Mouse (Mus musculus): ENCODE data around the gene Edar. TPM values are rescaled to one million over a fixed set of nuclear protein-coding genes. Genes with fewer than 3 reads are reported as not detected.

Edar gene
- polyA plus RNA-seq, 2 experiments: not detected

GRCm38 (mm10) chr10:58641631-58642030 lies 33.8 kb downstream of the Edar start:
- ATAC-seq (ENCODE audit: insufficient read depth) (no peak), DNase-seq (ENCODE audit: low read depth in 3 of 3, low spot score in 3 of 3) (no peak)
- no peak overlapping the region for H3K9ac ChIP-seq (replicated peaks)
- 66% methylated on average over 10 of the region's 10 CpGs for WGBS (ENCODE audit: insufficient replicate concordance)
- TF ChIP-seq EP300 (IDR thresholded peaks at IDR 0.05; ENCODE audit: low read depth): no peak
- TF ChIP-seq CTCF (IDR thresholded peaks at IDR 0.05; ENCODE audit: low read depth): no peak
- H3K27ac ChIP-seq: no peak overlapping the region
- H3K36me3 ChIP-seq (replicated peaks; ENCODE audit: control insufficient read depth, insufficient read depth, low read depth): no peaks in the 10 kb centered on the region
- no peaks in the 10 kb centered on the region for H3K4me1 ChIP-seq (replicated peaks; ENCODE audit: control insufficient read depth in 2 of 2, insufficient read depth in 2 of 2, low read length in 1 of 2)
- no peak overlapping the region for H3K4me3 ChIP-seq (ENCODE audit: insufficient read depth in 1 of 2, low read depth in 2 of 2, low read length in 2 of 2)
- no peak overlapping the region for H3K4me2 ChIP-seq (ENCODE audit: low read depth)
- no peaks in the 10 kb centered on the region for H3K9me3 ChIP-seq (ENCODE audit: control insufficient read depth, low read length)
- no peaks in the 10 kb centered on the region for H3K27me3 ChIP-seq (ENCODE audit: control insufficient read depth, insufficient read depth, low read length)

DNA sequence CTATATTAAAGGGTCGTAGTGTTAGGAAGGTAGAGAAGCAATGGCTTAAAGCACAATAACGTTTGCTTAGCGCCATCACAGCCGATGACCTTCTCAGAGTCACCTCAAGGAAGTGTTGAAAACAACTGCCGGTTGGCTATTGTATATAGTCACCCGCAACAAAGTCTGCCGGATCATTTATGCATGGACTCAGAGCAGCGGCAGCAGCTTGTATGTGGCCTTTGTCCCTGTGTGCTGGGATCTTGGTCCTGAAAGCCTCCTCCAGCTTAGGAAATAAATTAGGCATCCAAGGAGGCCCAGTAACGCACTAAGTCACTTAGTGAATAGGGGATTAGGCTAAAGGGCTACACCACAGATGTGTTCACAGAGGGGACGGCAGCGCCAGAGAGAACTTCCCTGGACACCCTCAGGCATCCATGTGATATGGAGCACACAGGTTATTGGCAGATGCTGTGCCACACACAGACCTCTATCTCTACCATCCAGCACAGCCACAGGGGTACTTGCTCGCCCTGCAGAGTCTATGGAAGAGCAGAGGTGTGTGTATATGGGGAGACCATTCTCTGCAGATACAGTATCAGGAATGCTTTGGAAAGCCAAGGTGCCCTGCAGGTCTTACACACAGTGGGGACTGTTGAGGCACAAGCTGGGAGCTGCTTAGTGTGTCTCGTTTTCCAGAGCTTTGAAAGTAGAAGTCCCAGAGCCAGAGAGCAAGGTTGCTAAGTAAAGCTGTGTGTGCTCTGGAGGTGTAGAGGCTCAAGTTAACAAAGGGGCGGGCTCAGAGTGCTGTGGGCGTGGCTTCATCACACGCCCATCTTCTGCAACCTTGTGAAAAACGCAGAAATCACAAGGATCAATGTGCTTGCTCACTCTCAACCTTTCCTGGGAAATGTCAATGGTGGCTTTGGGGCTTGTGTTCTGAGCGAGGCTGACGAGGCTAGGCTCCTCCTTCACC lies 34.7 kb downstream of the Edar start:
- no peak for DNase-seq (ENCODE audit: low read depth in 3 of 3, low spot score in 3 of 3)
- no peak overlapping the region for H3K4me2 ChIP-seq (ENCODE audit: low read depth)
- no peaks in the 10 kb centered on the region for H3K36me3 ChIP-seq (replicated peaks; ENCODE audit: control insufficient read depth, insufficient read depth, low read depth)
- H3K27me3 ChIP-seq (ENCODE audit: control insufficient read depth, insufficient read depth, low read length): no peaks in the 10 kb centered on the region
- 48% methylated on average over 19 of the region's 19 CpGs for WGBS (ENCODE audit: insufficient replicate concordance)
- H3K9ac ChIP-seq (replicated peaks): no peak overlapping the region
- no peak overlapping the region for H3K4me3 ChIP-seq (ENCODE audit: insufficient read depth in 1 of 2, low read depth in 2 of 2, low read length in 2 of 2)
- no peaks in the 10 kb centered on the region for H3K9me3 ChIP-seq (ENCODE audit: control insufficient read depth, low read length)
- no peak for ATAC-seq (ENCODE audit: insufficient read depth)
- H3K4me1 ChIP-seq (replicated peaks; ENCODE audit: control insufficient read depth in 2 of 2, insufficient read depth in 2 of 2, low read length in 1 of 2): no peaks in the 10 kb centered on the region
- H3K27ac ChIP-seq: no peak overlapping the region
- TF ChIP-seq CTCF (IDR thresholded peaks at IDR 0.05; ENCODE audit: low read depth): no peak
- no peak for TF ChIP-seq EP300 (IDR thresholded peaks at IDR 0.05; ENCODE audit: low read depth)

DNA sequence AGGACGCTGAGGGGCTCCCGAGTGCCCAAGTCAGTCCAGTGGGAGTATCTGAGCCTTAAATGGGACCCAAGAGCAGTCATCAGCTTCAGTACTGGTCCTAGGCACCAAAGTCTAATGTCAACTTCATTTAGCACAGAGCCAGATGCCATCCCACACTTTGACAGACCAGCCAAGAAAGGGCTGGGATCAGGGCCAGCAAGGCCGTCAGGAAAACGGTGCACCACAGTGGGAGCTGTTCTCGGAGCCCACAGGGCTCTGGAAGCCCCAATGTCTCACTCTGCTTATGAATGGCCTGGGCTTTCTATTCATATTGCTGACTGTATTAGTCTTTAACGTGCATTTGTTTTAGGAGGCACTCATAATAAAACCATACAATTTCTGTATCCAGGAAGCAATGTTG lies 36.2 kb downstream of the Edar start:
- WGBS (ENCODE audit: insufficient replicate concordance): 58% methylated on average over 6 of the region's 6 CpGs
- no peaks in the 10 kb centered on the region for H3K27me3 ChIP-seq (ENCODE audit: control insufficient read depth, insufficient read depth, low read length)

DNA sequence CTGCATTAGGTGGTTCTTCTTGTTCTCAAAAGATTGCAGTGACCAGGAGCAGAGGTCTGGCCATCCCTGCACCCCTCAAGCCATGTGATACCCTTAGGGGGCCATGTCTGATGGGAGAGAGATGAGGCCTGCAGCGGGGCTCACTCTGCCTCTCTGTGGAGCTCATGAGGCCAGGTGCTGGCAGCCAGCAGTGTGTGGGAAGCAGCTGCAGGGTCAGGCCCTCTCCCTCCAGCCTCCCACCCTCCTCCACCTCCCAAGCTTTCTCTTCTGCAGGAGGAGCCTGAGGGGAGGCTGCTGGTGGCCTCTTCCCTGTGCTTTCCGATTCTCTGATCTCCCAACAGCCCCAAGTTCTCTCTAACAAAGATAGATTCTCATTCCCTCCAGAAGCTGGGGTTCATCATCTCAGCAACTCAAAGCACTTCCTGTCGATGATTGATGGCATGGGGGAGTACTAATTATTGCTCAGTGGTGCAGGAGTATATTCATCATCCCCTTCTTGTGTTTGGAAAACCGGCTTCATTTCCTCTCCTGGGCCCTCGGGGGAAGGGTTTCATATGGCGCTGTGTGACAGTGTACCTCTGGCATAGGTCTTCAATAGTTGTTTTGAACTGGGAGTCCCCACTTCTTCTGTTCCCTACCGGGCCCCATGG lies 38.9 kb downstream of the Edar start:
- no peak for DNase-seq (ENCODE audit: low read depth in 3 of 3, low spot score in 3 of 3)
- H3K27me3 ChIP-seq (ENCODE audit: control insufficient read depth, insufficient read depth, low read length): no peaks in the 10 kb centered on the region
- no peak for ATAC-seq (ENCODE audit: insufficient read depth)

More for the DNA sequence above, 36.2 kb downstream of the Edar start:
- no peak overlapping the region for H3K4me2 ChIP-seq (ENCODE audit: low read depth)
- H3K4me1 ChIP-seq (replicated peaks; ENCODE audit: control insufficient read depth in 2 of 2, insufficient read depth in 2 of 2, low read length in 1 of 2): no peaks in the 10 kb centered on the region
- no peaks in the 10 kb centered on the region for H3K36me3 ChIP-seq (replicated peaks; ENCODE audit: control insufficient read depth, insufficient read depth, low read depth)
- H3K27ac ChIP-seq: no peak overlapping the region
- H3K4me3 ChIP-seq (ENCODE audit: insufficient read depth in 1 of 2, low read depth in 2 of 2, low read length in 2 of 2): no peak overlapping the region
- TF ChIP-seq CTCF (IDR thresholded peaks at IDR 0.05; ENCODE audit: low read depth) (no peak), EP300 (IDR thresholded peaks at IDR 0.05; ENCODE audit: low read depth) (no peak)
- no peak for DNase-seq (ENCODE audit: low read depth in 3 of 3, low spot score in 3 of 3)
- no peak for ATAC-seq (ENCODE audit: insufficient read depth)
- no peaks in the 10 kb centered on the region for H3K9me3 ChIP-seq (ENCODE audit: control insufficient read depth, low read length)
- H3K9ac ChIP-seq (replicated peaks): no peak overlapping the region

GRCm38 (mm10) chr10:58633507-58633906 lies 41.9 kb downstream of the Edar start:
- Histone ChIP-seq H3K4me1 (replicated peaks; ENCODE audit: control insufficient read depth in 2 of 2, insufficient read depth in 2 of 2, low read length in 1 of 2) (no peaks in the 10 kb centered on the region), H3K9me3 (ENCODE audit: control insufficient read depth, low read length) (no peaks in the 10 kb centered on the region), H3K9ac (replicated peaks) (no peak overlapping the region), H3K4me2 (ENCODE audit: low read depth) (no peak overlapping the region), H3K27ac (no peak overlapping the region), H3K27me3 (ENCODE audit: control insufficient read depth, insufficient read depth, low read length) (no peaks in the 10 kb centered on the region), H3K4me3 (ENCODE audit: insufficient read depth in 1 of 2, low read depth in 2 of 2, low read length in 2 of 2) (no peak overlapping the region), H3K36me3 (replicated peaks; ENCODE audit: control insufficient read depth, insufficient read depth, low read depth) (no peaks in the 10 kb centered on the region)
- ATAC-seq (ENCODE audit: insufficient read depth): no peak
- 53% methylated on average over 2 of the region's 2 CpGs for WGBS (ENCODE audit: insufficient replicate concordance)
- no peak for DNase-seq (ENCODE audit: low read depth in 3 of 3, low spot score in 3 of 3)
- no peak for TF ChIP-seq CTCF (IDR thresholded peaks at IDR 0.05; ENCODE audit: low read depth)
- no peak for TF ChIP-seq EP300 (IDR thresholded peaks at IDR 0.05; ENCODE audit: low read depth)

More for the DNA sequence above, 38.9 kb downstream of the Edar start:
- H3K4me2 ChIP-seq (ENCODE audit: low read depth): no peak overlapping the region
- TF ChIP-seq CTCF (IDR thresholded peaks at IDR 0.05; ENCODE audit: low read depth) (no peak), EP300 (IDR thresholded peaks at IDR 0.05; ENCODE audit: low read depth) (no peak)
- WGBS (ENCODE audit: insufficient replicate concordance): 40% methylated on average over 7 of the region's 7 CpGs
- no peaks in the 10 kb centered on the region for H3K4me1 ChIP-seq (replicated peaks; ENCODE audit: control insufficient read depth in 2 of 2, insufficient read depth in 2 of 2, low read length in 1 of 2)
- H3K9me3 ChIP-seq (ENCODE audit: control insufficient read depth, low read length): no peaks in the 10 kb centered on the region
- H3K27ac ChIP-seq: no peak overlapping the region
- no peaks in the 10 kb centered on the region for H3K36me3 ChIP-seq (replicated peaks; ENCODE audit: control insufficient read depth, insufficient read depth, low read depth)
- no peak overlapping the region for H3K9ac ChIP-seq (replicated peaks)
- H3K4me3 ChIP-seq (ENCODE audit: insufficient read depth in 1 of 2, low read depth in 2 of 2, low read length in 2 of 2): no peak overlapping the region

Data from liver, embryonic 14.5 days (tissue).